30 mouse cellular contexts compared by ENCODE assay signal in the genomic region with DNA sequence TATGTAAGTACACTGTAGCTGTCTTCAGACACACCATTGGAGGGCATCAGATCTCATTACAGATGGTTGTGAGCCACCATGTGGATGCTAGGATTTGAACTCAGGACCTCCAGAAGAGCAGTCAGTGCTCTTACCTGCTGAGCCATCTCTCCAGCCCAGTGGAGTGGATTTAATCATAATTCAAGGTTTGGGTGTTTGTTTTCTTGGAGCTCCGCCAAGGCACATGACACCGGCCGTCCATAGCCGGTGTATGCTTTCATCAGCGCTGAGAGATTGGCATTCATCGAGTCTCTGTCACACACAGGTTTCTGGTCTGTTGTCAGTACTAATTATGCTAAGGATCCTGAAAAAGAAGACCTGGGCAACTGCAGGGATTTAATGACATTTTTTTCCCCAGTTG. TPM values are rescaled to one million over a fixed set of nuclear protein-coding genes. Genes with fewer than 3 reads are reported as not detected.
DNase-seq lines count a peak whose midpoint lies in the region; ATAC-seq and TF ChIP-seq lines count a peak whose summit lies in the region.
"Had no signal": no experiment of that assay in that cellular context is flagged by ENCODE, and none has a peak within 500 bp of the region (broad histone marks: within the 10 kb centered on the region; RNA-seq: fewer than 3 reads in every experiment).

No protein-coding gene starts in this region.

- 60% methylated on average over 6 of the region's 6 CpGs for WGBS in lung, embryonic 14.5 days
- WGBS in kidney, adult 2 months = 31% methylated on average over 6 of the region's 6 CpGs

- H3K4me3 ChIP-seq in lung, embryonic 14.5 days (ENCODE audit: low read depth, low read length) = no peak overlapping the region
- no peak overlapping the region for H3K4me3 ChIP-seq in kidney, adult 2 months (ENCODE audit: insufficient read depth, low read depth, low read length)
- H3K4me3 ChIP-seq: embryonic facial prominence, embryonic 13.5 days; forebrain, embryonic 10.5 days; forebrain, embryonic 13.5 days; heart, adult 2 months; heart, embryonic 10.5 days; heart, embryonic 13.5 days had no signal

- H3K4me1 ChIP-seq in lung, embryonic 14.5 days (ENCODE audit: insufficient read depth) = no peaks in the 10 kb centered on the region
- no peaks in the 10 kb centered on the region for H3K4me1 ChIP-seq in kidney, adult 2 months (ENCODE audit: control insufficient read depth, insufficient read depth, low read length)
- H3K4me1 ChIP-seq: embryonic facial prominence, embryonic 13.5 days; forebrain, embryonic 10.5 days; forebrain, embryonic 13.5 days; heart, embryonic 10.5 days; heart, embryonic 13.5 days had no signal

- no peaks in the 10 kb centered on the region for H3K36me3 ChIP-seq in lung, embryonic 14.5 days (ENCODE audit: insufficient read depth)
- no peaks in the 10 kb centered on the region for H3K36me3 ChIP-seq in kidney, adult 2 months (ENCODE audit: control insufficient read depth, insufficient read depth, low read length)
- H3K36me3 ChIP-seq: embryonic facial prominence, embryonic 13.5 days; forebrain, embryonic 10.5 days; G1E; heart, embryonic 10.5 days; heart, embryonic 13.5 days had no signal

- no peak overlapping the region for H3K27ac ChIP-seq in lung, embryonic 14.5 days (ENCODE audit: low read depth)
- no peak overlapping the region for H3K27ac ChIP-seq in kidney, adult 2 months (ENCODE audit: insufficient read depth, low read depth, low read length)
- H3K27ac ChIP-seq: embryonic facial prominence, embryonic 13.5 days; forebrain, embryonic 10.5 days; forebrain, embryonic 13.5 days; heart, adult 2 months; heart, embryonic 10.5 days; heart, embryonic 13.5 days; hindbrain, embryonic 14.5 days; hindbrain, postnatal 0 days had no signal

- peak; percentile 22 for DNase-seq in adrenal gland, adult 2 months
- DNase-seq in adrenal gland, adult 18-20 months (ENCODE audit: low spot score in 2 of 2) = no peak
- peak; percentile 15 to 19 for DNase-seq in adrenal gland, postnatal 36 days
- DNase-seq in adrenal gland, adult 8-10 months = no peak
- peak; percentile 18 for DNase-seq in lung, embryonic 14.5 days
- no peak for DNase-seq in lung, postnatal 14 days
- DNase-seq in kidney, adult 2 months = no peak
- DNase-seq: B cell, adult 2 months; cerebellum, adult 18-20 months; cerebellum, adult 9-10 months; cerebellum, postnatal 25 days; gastrocnemius, postnatal 10 days; gastrocnemius, postnatal 36 days; heart, adult 2 months; heart, postnatal 14 days; heart, postnatal 4 days; kidney, adult 18-20 months had no signal

- no peak for TF ChIP-seq CTCF in lung, embryonic 14.5 days (IDR thresholded peaks at IDR 0.05; ENCODE audit: low read depth)
- no peak for TF ChIP-seq CTCF in kidney, adult 2 months (conservative IDR thresholded peaks at IDR 0.05; ENCODE audit: insufficient read depth, insufficient read length, low read depth, low read length)

- TF ChIP-seq POLR2A in kidney, adult 2 months (IDR thresholded peaks at IDR 0.05; ENCODE audit: low read depth, low read length) = no peak

- H3K4me2 ChIP-seq in lung, embryonic 14.5 days = no peak overlapping the region
- H3K4me2 ChIP-seq: embryonic facial prominence, embryonic 13.5 days; forebrain, embryonic 13.5 days; heart, embryonic 13.5 days; hindbrain, embryonic 14.5 days had no signal

- no peaks in the 10 kb centered on the region for H3K9me3 ChIP-seq in lung, embryonic 14.5 days (ENCODE audit: low read depth, low read length)
- H3K9me3 ChIP-seq: embryonic facial prominence, embryonic 13.5 days; heart, embryonic 10.5 days; heart, embryonic 13.5 days had no signal

- no peaks in the 10 kb centered on the region for H3K27me3 ChIP-seq in lung, embryonic 14.5 days (ENCODE audit: insufficient read depth, low read length)
- no peaks in the 10 kb centered on the region for H3K27me3 ChIP-seq in kidney, adult 2 months (replicated peaks; ENCODE audit: control insufficient read depth, insufficient read depth, low read length)
- H3K27me3 ChIP-seq: CH12.LX; embryonic facial prominence, embryonic 13.5 days; forebrain, embryonic 13.5 days; heart, embryonic 13.5 days had no signal

- no peak overlapping the region for H3K9ac ChIP-seq in lung, embryonic 14.5 days
- H3K9ac ChIP-seq: embryonic facial prominence, embryonic 13.5 days; forebrain, embryonic 13.5 days; heart, embryonic 13.5 days; hindbrain, embryonic 14.5 days had no signal

- ATAC-seq in lung, embryonic 14.5 days (ENCODE audit: insufficient read depth) = no peak
- 0 out of 2 replicates have a peak, but pooled peaks have one; percentile 35 for ATAC-seq in megakaryocyte progenitor cell, adult 5-6 weeks (replicated peaks; ENCODE audit: poor library complexity)
- ATAC-seq: forebrain, embryonic 13.5 days; forebrain, embryonic 16.5 days; hindbrain, postnatal 0 days; inflammation-experienced regulatory T-cells, adult 6 months; intestine, embryonic 16.5 days had no signal

RNA-seq across cellular contexts. Expression of gene Cit, which starts 7.0 kb away (rescaled TPM):
- 1 to 10 TPM; 3.9 to 5.2 TPM for total RNA-seq in adrenal gland, adult 2 months (2021)
- polyA plus RNA-seq in adrenal gland, adult 2 months (2012; rRNA removed) = 4.0 and 8.7 TPM in 2 replicates
- 1 to 10 TPM; 2.7 to 3.3 TPM for total RNA-seq in adrenal gland, adult 18-20 months (2021)
- total RNA-seq in adrenal gland, postnatal 36 days (2021) = 1 to 10 TPM; 4.2 to 8.0 TPM
- 1 to 10 TPM; 2.6 to 8.3 (median 6.3) TPM for total RNA-seq in adrenal gland, adult 8-10 months (2022)
- 39.7 and 46.7 TPM in 2 replicates for polyA plus RNA-seq in lung, embryonic 14.5 days (2014; fragmentation: Nextera tagmentation; extraction: Ambion mirVana)
- total RNA-seq in megakaryocyte progenitor cell, adult 5-6 weeks (2015) = 21.5 and 29.3 TPM in 2 replicates
- total RNA-seq in megakaryocyte progenitor cell, adult 5-6 weeks (2017) = 22.3 and 49.3 TPM in 2 replicates
- 4.5 and 4.8 TPM in 2 replicates for polyA plus RNA-seq in kidney, adult 2 months (2012; rRNA removed)

Comparison
In these comparisons a context has a peak if more than half of its experiments do, and no peak if none do; other contexts are left out.
1. DNase-seq: peak in adrenal gland, adult 2 months (single experiment), adrenal gland, postnatal 36 days (2 of 2) and lung, embryonic 14.5 days (single experiment); none in adrenal gland, adult 18-20 months (0 of 2), adrenal gland, adult 8-10 months (single experiment), lung, postnatal 14 days (single experiment) and kidney, adult 2 months (single experiment).